Mouse (Mus musculus): ENCODE results near the gene Cryba4.

The Cryba4 gene

GRCm38 (mm10) chr5:112285548-112286085, 33.3 kb upstream of the Cryba4 start:
- DNase-seq = no peak

GRCm38 (mm10) chr5:112284203-112284582, 31.9 kb upstream of the Cryba4 start:
- no peak for DNase-seq

GRCm38 (mm10) chr5:112283543-112284202, 31.4 kb upstream of the Cryba4 start:
- DNase-seq = peak; percentile 62 to 82

DNA sequence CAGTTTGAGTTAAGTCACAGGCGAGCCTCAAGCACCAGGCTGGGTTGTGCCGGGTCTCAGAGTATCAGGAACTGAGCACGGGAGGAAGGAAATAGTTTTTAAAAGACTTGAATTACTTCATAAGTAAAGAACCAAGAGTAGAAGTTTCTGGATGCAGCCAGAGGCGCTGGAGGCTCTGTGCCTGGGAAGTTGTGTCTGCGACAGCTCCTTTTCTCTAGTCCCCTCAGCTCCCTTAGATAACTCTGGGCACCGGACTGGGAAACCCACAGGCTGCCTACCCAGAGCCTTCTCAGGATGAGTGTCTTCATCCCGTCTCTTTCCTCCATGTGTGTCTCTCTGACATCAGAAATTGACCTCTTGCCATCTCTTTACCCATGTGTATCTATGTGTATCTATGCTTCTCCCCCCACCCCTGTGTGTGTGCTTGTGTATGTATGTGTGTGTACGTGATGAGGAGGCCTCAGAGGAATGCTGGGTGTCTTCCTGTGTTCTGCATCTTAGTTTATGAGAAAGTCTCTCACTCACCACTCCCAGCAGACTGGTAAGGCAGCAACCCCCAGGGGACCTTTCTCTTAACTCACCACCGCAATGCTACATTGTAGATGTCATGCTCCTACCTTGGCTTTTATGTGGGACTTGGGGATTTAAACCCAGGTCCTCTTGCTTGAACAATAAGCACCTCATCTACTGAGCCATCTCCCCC, 30.6 kb upstream of the Cryba4 start:
- DNase-seq = no peak

DNA sequence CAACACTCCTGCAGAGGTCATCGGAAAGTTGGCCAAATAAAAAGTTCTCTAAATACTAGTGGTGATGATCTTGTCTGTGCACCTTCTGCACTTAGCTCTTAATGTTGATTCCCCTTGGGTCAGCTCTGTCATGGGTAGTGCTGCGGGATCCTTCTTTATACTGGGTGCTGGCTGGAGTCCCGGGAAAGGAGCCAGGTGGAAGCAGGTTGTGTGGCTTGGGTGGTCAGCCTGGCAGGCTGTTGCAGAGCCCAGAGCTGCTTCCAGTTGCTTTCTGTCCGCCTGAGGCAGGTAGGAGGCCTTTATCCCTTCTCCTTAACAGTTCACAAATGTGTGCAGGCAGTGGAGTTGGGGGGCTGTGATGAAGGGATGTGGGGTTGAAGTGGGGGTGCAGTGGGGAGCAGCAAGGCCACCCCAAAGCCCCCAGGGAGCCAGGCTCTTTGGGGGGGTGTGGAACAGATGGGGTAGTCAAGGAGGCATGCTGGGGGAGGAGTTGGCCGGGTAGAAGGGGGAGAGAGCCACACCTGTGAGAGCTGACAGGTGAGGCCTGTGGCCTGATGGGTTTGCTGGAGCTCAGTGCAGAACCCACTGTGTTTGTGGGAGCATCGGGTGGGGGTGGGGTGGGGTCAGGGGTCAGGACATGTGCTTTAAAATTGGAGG, 29.9 kb upstream of the Cryba4 start:
- DNase-seq = peak in 1 of 2 experiments; percentile 58

- no peak for DNase-seq
These were observed 29.4 kb upstream of the Cryba4 start for GRCm38 (mm10) chr5:112281676-112282075.

DNA sequence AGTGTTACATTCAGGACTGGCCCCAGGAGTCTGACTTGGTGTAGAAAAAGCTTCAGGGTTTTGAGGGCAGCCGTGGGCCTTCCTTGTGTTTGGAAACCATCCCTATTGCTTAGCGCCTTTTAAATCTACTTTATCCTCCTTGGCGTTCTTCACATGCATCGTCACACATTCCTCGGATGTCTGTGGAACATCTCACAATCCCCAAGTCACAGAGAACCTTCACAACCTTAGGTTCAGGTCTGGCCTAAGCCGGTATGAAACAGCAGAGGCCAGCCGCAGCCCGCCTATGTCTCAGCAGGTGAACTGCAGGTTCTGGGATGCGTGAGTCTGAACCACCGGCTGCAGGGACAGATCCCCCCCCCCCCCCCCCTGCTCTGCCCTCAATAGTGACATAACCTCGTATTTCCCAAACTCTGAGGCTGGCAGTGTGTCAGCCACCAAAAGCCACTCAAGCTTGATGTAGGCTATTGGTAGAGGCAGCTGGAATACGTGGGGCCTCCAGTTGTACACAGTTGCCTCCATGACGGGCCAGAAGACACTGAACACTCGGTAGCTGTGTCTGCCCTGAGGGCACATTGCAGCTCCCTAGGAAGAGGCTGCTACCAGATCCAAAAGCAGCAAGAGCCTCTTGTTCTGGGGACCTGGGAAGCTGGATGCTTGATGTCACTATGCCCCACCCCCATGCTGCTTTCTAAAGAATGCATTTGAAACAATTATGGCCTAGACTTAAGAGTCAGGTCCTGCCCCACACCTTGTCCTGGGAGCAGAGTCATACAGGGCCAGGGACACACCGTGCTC, 28.7 kb upstream of the Cryba4 start:
- no peak for DNase-seq

DNA sequence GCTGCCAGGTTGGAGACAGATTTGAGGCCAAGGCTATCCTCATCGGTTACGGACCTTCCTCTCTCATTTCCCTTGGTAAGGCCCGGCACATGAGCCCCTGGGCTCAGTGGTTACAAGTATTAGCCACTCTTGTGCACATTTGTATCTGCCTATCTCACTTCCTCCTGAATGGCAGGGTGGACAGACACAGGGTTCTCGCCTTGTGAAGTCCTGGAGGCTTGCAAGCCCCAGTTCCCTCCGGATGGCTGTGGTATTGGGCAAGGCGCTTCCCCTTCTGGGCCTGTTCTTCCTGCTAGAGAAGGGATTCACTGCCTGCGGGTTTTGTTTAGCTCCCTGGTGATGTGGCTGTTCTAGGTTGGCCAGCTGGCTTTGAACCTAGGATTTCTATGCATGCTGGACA, 27.8 kb upstream of the Cryba4 start:
- DNase-seq = no peak

- DNase-seq = no peak
These were observed 27.1 kb upstream of the Cryba4 start for GRCm38 (mm10) chr5:112279181-112280021.

DNA sequence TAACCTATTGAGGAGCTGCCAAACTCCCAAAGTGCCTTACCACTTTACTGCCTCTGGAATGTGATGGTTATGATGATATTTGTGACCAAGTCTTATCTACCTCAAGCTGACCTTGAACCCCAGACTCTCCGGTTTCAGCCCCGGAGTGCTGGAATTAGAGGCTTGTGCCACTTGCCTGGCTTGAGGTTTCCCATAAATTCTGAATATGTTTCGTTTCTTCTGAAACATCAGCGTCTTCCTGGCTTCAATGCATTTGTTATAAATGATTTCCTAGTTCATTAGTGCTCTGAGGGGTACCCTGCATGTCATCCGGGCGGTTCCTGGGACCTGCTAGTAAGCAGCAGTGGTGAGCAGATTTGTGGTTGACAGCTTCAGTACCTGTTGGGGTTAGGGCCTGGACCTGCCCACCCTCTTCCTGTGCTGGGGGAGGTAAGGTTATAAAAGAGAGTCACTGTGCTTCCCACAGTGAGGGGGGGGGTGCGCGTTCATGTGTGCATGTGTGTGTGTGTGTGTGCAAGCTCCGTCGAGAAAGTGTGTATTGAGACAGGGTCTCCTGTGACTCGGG, 25.7 kb upstream of the Cryba4 start:
- no peak for DNase-seq

GRCm38 (mm10) chr5:112276907-112277348, 24.6 kb upstream of the Cryba4 start:
- DNase-seq = peak in 1 of 2 experiments; percentile 15

DNA sequence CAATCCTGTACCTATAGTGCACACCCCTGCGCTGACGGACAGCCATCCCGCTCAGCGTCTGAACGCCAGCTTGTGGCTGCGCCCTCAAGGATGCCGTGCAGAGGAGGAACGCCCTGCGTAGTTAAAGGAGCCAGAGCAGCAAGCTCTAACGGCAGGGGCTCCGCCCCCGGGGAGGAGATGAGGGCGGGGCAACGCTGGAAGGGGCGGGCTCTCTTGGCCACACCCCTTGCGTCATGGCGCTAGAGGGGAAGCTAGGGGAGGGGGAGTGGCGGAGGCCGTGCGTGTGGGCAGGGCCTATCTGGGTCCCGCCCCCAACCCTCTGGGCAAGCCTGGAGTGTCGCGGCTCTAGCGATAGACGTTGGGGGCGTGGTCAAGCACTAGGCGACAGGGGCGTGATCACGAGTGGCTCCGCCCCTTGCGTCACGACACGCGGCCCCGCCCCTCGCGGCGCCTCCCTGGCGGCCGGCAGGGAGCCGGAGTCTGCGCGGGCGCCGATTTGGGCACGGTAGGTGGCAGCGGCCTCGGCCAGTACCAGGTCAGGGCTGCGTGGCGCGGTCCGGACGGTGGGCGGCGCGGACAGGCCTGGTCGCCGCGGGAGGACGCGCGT, 24.1 kb upstream of the Cryba4 start, which contains the start of gene Tpst2:
Gene Tpst2 (plus strand): TSS at position 425 of the 607 bp plus-strand sequence.
- peak; percentile 99 to 100 for DNase-seq

- DNase-seq = peak in 1 of 2 experiments; percentile 24
These were observed 22.9 kb upstream of the Cryba4 start for GRCm38 (mm10) chr5:112275021-112275804.

- peak in 1 of 2 experiments; percentile 26 for DNase-seq
These were observed 21.6 kb upstream of the Cryba4 start for GRCm38 (mm10) chr5:112273746-112274463.

- DNase-seq = no peak
These were observed 20.6 kb upstream of the Cryba4 start for GRCm38 (mm10) chr5:112272934-112273333.

- no peak for DNase-seq
These were observed 18.6 kb upstream of the Cryba4 start for GRCm38 (mm10) chr5:112270764-112271541.

DNA sequence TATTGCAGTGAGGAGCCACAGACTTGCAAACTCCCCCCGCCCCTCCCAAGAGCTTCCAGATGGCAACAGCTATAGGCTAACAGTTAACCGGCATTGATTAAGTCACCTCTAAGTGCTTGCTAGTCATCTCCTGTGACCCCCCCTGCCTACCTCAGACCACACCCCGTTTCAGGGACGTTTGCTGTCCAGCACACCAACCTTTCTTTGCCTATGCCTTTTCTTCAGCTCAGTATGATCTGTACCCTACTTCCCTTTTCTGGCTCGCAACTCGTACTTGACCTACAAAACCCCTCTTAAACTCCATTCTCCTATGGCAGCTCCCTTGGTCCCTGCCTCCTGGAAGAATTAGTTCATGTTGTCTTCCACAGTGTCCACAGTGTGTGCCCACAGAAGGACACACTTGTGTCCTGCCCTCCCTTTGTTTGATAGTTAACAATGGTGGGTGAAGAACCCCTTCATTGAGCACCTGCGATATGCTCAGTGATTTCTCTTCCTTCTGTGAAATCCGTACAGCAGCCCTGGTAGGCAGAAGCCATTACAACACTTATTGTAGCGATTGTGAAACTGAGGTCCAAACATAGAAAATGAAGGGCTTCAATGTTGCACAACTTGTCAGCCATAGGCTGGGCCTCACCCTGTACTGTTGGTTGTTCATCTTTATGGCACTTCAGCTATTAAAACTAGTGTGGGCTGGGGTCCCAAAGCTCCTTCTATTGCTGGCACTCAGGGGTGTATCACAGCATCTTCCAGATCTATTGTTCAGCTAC, 13.9 kb upstream of the Cryba4 start:
- DNase-seq = no peak

DNA sequence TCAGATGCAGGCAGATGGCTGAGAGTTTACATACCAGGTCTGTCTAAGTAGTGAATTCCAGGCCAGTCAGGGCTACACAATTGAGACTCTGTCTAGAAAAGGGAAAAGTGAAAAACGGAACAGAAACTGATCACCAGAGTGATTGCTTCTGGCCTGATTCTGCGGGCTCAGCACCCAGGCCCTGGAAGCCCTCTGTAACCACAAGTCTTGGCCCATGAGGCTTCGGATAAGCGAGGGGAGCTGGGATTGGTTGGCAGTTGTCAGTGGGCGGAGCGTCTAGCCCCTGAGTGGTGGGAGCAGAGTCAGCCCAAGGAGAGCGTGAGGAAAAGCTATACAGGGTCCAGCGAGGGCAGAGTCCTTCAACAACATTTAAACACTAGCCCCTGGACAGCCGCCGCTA, 13.2 kb upstream of the Cryba4 start:
- DNase-seq = no peak

Data from kidney, postnatal 25 days (tissue).